Mouse (Mus musculus) kidney, adult 11 months (tissue): ENCODE measurements around the gene Akap8l.
A peak's percentile ranks its signal among the peaks of the same experiment; 100 is the strongest.

Experiments used
- DNase-seq: peaks from one replicate; pipeline ENCODE4 v3.0.0; 2022

Akap8l gene

DNA sequence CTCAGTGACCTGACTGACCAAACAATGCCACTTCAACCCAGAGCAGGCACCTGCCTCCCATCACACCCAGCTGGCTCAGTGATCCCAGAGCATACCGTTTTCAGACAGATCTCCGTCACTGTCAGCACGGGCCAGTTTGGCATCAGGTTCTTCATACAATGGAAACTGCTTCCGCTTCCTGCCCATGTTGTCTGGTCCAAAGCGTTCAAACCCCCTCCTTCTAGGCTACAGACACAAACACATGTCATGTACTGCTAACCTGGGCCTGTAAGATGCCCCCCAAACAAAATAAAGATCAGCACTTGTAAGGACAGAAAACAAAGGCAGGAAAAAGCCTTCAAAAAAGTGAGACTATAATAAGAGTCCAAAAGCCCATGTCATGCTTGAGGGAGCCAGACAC is 34.8 kb downstream of the Akap8l start:
- no peak for DNase-seq

- no peak for DNase-seq
Measured at GRCm38 (mm10) chr17:32313892-32314291, 36.5 kb downstream of the Akap8l start.

- DNase-seq, result no peak
Measured at GRCm38 (mm10) chr17:32312801-32313200, 37.6 kb downstream of the Akap8l start.

DNA sequence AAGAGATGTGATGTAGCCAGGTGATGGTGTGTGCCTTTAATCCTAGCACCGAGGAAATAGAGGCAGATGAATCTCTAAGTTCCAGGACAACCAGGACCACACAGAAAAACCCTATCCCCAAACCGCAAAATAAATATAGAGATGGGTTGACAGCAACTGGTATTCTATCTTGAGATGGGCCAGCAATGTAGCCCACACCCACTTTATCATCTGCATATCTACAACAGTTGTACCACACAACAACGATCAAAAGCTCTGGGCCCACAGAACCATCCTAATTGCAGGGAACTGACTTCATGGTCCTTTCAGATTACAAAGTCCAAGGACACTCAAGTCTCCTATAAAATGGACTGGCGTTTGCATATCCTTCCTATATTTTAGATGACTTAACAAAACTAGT is 42.4 kb downstream of the Akap8l start:
- no peak for DNase-seq

- no peak for DNase-seq
Measured at GRCm38 (mm10) chr17:32298125-32298524, 52.3 kb downstream of the Akap8l start.

DNA sequence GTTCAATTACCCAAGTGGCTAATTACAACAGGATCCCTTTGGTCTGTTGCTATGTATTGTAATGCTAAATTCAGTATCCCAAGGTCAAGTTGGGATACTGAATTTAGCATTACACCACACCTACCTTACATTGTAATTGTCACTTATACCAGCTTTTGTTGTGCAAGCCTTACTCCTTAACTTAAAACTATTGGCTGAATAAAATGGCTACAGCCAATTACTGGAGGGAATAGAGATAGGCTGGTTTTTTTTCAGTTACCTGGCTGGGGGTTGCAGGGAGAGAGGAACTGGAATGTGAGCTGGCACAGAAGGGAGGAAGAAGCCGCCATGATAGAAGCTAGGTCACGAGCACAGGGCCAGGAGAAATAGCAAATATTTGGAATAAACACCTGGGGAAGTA is 54.5 kb downstream of the Akap8l start:
- DNase-seq, result no peak

DNA sequence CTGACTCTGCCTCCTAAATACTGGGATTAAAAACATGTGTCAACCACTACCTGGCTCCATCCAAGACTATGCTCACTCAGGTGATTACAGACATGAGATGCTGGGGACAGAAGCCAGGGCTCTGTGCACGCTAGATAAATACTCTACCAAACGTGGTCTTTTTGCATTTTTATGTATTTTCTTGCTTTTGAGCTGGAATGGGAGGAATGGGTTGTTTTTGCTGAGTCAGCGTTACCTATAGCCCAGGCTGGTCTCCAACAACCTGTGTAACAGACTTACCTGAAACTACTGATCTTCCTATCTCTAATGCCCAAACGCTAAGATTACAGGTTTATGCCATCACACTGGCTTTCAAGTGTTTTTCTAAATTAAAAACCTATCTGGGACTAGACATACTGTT is 55.2 kb downstream of the Akap8l start:
- DNase-seq, result no peak

DNA sequence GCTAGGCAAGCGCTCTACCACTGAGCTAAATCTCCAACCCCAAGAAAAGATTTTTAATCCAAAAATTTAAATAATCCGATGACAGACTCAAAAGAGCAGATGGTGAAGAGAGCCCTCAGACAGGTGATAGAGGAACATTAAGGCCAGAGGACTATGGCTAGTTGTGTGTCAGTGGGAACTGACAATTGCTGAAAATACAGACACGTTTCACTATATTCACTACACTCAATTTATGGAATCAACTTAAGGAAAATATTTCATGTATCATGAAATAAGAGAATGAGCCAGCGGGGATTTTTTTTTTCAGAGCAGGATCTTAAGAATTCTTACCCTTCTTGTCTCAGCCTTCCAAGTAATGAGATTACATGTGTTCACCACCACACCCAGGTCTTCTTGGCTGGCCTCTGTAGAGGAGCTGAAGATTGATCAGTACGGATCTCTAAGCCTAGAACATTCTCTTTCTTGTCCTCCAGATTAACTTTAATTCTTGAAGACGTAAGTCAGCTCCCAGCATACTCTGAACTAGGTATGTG is 65.2 kb downstream of the Akap8l start:
- DNase-seq, result no peak

GRCm38 (mm10) chr17:32284262-32285137 is 65.9 kb downstream of the Akap8l start, which contains the start of gene Brd4:
Gene Brd4 (minus strand): TSS chr17:32284722.
- peak; percentile 90 for DNase-seq

DNA sequence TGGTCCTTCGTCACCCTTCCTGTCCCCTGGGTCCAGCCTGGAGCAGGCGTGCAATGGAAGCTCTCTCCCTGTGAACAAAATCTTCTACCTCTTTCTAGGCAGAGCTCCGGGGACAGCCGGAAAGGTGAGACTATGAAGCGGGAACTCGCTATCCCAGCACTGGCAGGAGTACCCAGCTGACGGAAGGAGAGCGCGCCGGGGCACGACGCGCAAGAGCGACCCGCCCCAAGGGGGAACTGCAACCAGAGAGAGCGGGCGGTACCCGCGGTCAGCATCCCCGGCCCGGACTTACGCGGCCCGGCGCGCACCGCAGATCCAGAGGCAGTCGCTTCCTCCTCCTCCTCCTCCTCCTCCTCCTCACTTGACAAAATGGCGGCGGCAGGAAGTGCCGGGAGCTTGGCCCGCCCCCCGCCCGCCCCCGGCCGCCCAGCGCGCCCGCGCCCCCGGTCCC is 66.6 kb downstream of the Akap8l start:
- DNase-seq, result peak; percentile 50

DNA sequence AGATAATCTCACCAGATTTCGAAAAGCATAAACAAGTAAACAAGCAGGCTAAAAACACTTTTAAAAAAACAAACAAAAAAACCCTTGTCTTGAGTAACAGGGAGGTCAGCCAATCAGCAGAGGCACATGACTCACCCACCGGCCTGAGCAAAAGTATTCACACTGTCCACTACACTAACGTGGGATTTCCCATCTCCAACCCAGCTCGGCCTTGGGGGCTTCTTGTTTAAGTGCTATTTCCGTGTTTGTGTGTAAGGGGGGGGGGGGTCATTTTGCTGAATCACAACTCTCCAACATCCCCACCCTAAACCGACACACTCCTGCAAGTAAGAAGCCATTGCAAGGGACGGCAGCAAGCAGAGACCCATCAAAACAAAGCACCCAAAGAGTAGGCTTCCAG is 67.1 kb downstream of the Akap8l start:
- DNase-seq, result peak; percentile 19

DNA sequence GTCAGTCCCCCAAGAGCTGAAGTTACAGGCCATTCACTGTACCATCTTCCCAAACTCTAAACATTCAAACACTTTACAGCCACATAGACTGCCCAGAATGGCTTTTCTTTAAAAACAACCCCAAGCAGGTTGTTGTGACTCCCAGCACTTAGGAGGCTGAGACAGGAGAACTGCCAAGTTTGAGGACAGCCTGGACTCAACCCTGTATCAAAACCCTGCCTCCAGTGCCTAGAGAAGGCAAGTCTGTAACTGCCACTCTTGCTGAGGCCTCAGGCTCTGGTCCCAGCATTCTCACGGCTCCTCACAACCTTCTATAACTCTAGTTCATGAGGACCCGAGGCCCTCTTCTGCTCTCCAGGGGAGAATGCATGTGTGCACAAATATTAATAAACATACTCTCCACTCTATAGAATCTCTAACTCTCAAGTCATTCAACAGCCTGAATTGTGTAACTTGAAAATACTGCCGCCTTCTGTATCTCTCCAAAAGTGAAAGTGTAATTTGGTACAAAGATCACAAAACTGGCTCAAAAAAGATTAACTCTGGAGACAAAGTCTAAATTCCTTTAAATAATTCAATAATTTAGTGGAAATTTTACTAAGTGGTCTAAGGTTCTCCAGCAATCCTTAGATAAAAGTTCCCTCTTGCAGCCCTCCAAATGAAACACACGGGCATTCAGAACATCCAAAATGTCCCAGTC is 68.6 kb downstream of the Akap8l start:
- no peak for DNase-seq

GRCm38 (mm10) chr17:32281126-32281525 is 69.3 kb downstream of the Akap8l start:
- DNase-seq, result no peak

- no peak for DNase-seq
Measured at GRCm38 (mm10) chr17:32280575-32280974, 69.8 kb downstream of the Akap8l start.

- no peak for DNase-seq
Measured at GRCm38 (mm10) chr17:32277201-32277600, 73.2 kb downstream of the Akap8l start.

- DNase-seq, result no peak
Measured at GRCm38 (mm10) chr17:32275568-32275967, 74.8 kb downstream of the Akap8l start.
